Mouse (Mus musculus): ENCODE results near the gene Cdc14b.
"Not testable (repeated sequence)": the region's sequence is repeated elsewhere in the genome, so short reads cannot be mapped to it uniquely, and the experiment has no call there.

Gene Cdc14b

DNA sequence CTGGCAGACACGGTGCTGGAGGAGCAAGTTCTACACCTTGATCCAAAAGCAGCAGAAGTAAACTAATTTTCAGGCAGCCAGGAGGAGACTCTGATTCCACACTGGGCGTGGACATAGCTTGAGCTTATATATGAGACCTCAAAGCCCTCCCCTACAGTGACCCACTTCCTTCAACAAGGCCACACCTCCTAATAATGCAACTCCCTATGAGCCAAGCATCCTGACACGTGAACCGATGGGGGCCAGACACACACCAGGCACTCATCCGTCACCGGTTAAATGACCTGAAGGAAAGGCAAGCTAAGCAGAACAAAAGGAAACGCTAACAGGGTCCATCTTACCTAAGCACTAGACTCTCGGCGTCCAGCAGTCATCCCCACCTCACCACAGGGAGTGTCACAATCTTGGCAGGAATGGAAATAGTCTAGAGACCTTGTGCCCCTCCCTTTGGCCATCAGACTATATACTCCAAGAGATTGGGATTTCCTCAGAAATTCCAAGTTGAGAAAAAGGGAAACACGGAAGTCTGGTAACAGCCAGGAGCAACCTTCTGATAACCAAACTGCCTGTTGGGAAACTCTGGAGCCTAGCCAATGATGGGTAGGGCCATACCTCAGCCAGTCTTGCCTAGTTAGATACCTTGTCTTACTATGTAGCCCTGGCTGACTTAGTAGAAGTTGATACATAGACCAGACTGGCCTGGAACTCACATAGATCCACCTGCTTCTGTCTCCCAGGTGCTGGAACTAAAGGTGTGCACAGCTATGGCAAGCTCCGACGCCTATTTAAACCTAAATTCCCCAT is 17.9 kb downstream of the Cdc14b start:
- DNase-seq (ENCODE audit: low read depth, low spot score), result no peak
- H3K36me3 ChIP-seq (ENCODE audit: control insufficient read depth, insufficient read depth, low read length, poor library complexity, severe bottlenecking), result no peaks in the 10 kb centered on the region
- H3K27me3 ChIP-seq (ENCODE audit: control insufficient read depth, insufficient read depth, low read length, poor library complexity, severe bottlenecking), result no peaks in the 10 kb centered on the region

DNA sequence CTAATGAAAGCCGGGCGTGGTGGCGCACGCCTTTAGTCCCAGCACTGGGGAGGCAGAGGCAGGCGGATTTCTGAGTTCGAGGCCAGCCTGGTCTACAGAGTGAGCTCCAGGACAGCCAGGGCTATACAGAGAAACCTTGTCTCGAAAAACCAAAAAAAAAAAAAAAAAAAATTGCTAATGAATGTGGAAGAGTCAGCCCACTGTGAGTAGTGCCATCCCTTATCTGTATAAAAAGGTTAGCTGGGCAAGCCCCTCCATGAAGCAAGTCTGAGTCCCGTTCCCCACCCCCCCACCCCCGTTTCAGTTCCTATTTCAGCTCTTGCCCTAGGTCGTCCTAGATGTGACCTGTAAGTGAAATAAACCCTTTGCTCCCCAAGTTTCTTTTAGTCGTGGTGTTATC is 20.9 kb downstream of the Cdc14b start:
- H3K36me3 ChIP-seq (ENCODE audit: control insufficient read depth, insufficient read depth, low read length, poor library complexity, severe bottlenecking); H3K27me3 ChIP-seq (ENCODE audit: control insufficient read depth, insufficient read depth, low read length, poor library complexity, severe bottlenecking); DNase-seq (ENCODE audit: low read depth, low spot score): not testable (repeated sequence)

DNA sequence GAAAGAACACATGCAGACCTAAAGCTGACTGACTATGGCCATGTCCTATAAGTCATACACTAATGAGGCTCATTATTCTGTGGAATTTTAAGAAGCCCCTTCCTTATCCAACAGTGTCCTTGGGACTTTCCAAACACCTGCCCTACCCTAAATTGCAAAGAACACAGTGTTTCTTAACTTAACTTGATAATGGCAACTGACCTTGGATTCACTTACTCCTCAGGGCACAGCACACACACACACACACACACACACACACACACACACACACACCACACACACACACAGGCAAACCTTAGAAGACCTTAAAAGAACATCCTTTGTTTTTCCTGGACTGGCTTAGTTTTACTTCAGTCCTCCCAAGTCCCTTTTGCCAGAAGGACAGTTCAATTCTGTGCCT is 21.4 kb downstream of the Cdc14b start:
- H3K27me3 ChIP-seq (ENCODE audit: control insufficient read depth, insufficient read depth, low read length, poor library complexity, severe bottlenecking), result no peaks in the 10 kb centered on the region
- no peak for DNase-seq (ENCODE audit: low read depth, low spot score)
- no peaks in the 10 kb centered on the region for H3K36me3 ChIP-seq (ENCODE audit: control insufficient read depth, insufficient read depth, low read length, poor library complexity, severe bottlenecking)

DNA sequence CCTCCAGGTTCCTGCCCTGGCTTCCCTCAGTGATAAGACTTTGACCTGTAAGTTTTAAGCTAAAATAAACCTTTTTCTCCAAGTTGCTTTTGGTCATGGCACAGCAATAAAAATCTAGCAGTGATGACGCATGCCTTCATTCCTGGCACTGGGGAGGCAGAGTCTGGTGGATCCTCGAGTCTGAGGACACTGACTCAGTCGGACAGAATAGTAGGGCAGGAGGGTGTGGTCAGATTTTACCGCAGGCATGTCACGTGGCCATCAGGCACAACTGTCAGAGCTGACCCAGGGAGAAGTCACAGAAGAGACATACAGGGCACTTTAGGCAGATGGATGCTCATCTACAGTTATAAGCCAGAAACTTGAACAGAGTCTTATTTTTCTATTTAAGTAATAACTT is 22.9 kb downstream of the Cdc14b start:
- no peaks in the 10 kb centered on the region for H3K27me3 ChIP-seq (ENCODE audit: control insufficient read depth, insufficient read depth, low read length, poor library complexity, severe bottlenecking)
- no peak for DNase-seq (ENCODE audit: low read depth, low spot score)
- H3K36me3 ChIP-seq (ENCODE audit: control insufficient read depth, insufficient read depth, low read length, poor library complexity, severe bottlenecking), result no peaks in the 10 kb centered on the region

DNA sequence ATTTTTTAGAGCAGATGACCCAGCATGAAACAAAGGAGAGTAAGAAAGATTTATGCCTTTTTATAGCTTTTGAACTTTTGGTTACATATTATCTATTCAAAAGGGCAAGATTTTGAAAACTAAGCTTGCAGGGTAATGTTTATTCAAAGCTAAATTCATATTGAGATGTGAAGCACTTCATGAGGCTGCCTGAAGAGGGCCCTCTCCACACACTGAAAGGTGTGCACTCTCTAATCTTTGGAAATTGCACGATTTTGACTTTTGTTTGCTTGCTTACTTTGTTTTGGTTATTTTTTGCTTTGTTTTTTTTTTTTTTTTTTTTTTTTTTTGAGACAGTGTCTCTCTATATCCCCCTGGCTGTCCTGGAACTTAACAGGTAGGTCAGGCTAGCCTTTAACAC is 24.7 kb downstream of the Cdc14b start:
- Histone ChIP-seq H3K36me3 (ENCODE audit: control insufficient read depth, insufficient read depth, low read length, poor library complexity, severe bottlenecking) (no peaks in the 10 kb centered on the region), H3K27me3 (ENCODE audit: control insufficient read depth, insufficient read depth, low read length, poor library complexity, severe bottlenecking) (no peaks in the 10 kb centered on the region)
- peak; percentile 60 for DNase-seq (ENCODE audit: low read depth, low spot score)

DNA sequence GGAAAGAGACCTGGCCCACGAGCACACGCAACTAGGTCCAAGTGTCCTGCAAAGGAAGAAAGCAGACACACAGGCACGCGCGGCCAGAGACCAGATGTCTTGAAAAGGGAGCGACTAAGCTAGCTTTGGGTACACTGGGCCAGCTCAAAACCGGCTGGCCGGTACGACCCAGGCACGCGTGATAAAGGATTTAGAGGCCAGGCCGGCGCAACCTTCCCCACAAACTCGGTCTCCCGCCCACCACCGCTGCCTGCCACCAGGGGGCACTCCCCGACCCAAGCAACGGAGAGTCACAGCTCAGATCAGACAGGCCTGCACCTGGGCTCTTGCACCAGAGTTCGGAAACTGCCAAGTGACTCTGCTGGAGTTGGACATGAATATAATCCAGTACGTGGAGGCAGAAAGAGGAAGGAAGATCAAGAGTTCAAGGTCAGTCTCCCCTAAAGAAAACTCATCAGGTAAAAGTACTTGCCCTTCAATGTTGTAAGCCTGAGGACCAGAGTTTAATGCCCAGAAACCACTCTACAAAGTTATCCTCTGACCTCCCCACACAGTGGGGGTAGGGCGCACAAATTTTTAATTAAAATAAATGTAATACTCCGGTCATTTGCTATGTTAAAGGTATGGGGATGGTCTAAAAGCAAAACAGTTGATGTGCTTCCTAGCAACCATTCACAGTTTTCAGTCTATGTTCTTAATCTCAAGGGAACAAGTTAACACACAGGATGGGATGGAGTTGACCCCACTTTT is 26.1 kb downstream of the Cdc14b start:
- H3K27me3 ChIP-seq (ENCODE audit: control insufficient read depth, insufficient read depth, low read length, poor library complexity, severe bottlenecking), result no peaks in the 10 kb centered on the region
- peak; percentile 88 for DNase-seq (ENCODE audit: low read depth, low spot score)
- peaks cover 2% of the 10 kb centered on the region; the same call in 1 of the 2 replicates for H3K36me3 ChIP-seq (ENCODE audit: control insufficient read depth, insufficient read depth, low read length, poor library complexity, severe bottlenecking)

DNA sequence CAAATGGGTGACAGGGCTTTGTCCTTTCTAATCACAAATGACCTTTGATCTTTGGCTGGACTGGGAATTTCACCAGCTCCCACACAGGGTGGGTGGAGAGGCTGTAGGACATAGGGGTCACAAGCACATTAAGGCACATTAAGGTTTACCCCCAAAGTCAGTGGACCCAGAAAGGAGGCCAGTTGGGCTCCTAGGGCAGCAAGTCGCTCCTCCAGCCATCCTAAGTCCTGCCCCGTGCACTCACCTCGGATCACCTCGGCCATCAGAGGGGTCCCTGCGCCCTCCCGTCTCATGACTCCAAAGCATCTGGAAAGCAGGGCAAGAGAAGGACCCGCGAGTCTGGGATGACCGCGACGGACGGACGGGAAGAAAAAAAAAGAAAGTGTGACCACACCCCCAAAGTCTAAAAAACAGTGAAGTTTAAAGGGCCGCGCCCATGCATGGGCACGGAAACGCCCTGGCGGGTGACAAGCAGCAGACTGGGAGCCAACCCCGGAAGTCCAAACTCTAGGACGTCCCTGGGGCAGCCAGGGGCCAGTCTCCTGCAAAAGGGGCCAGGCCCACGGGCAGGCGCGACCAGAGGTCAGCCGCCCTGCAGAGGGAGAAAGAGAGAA is 26.8 kb downstream of the Cdc14b start:
- Histone ChIP-seq H3K27me3 (ENCODE audit: control insufficient read depth, insufficient read depth, low read length, poor library complexity, severe bottlenecking) (no peaks in the 10 kb centered on the region), H3K36me3 (ENCODE audit: control insufficient read depth, insufficient read depth, low read length, poor library complexity, severe bottlenecking) (peaks cover 2% of the 10 kb centered on the region; the same call in 1 of the 2 replicates)
- peak; percentile 68 for DNase-seq (ENCODE audit: low read depth, low spot score)

DNA sequence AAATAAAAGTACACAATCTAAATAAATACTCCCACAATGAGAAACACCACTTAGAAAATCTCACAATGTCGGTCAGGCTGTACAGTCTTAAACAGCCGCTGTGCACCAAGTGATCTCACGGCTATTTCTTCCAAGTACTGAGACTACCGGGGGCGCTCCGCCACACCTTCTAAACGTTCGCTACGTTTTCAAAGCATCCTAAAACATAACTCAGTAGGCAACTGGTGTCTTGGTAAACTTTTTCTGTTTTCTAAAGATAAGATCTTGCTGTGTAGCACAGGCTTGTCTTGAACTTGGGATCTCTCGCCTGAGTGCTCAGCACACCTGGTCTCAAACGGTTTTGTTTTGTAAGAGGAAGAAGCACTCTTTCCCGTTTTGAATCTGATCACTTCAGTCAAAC is 29.0 kb downstream of the Cdc14b start:
- H3K36me3 ChIP-seq (ENCODE audit: control insufficient read depth, insufficient read depth, low read length, poor library complexity, severe bottlenecking), result peaks cover 2% of the 10 kb centered on the region; the same call in 1 of the 2 replicates
- DNase-seq (ENCODE audit: low read depth, low spot score), result no peak

DNA sequence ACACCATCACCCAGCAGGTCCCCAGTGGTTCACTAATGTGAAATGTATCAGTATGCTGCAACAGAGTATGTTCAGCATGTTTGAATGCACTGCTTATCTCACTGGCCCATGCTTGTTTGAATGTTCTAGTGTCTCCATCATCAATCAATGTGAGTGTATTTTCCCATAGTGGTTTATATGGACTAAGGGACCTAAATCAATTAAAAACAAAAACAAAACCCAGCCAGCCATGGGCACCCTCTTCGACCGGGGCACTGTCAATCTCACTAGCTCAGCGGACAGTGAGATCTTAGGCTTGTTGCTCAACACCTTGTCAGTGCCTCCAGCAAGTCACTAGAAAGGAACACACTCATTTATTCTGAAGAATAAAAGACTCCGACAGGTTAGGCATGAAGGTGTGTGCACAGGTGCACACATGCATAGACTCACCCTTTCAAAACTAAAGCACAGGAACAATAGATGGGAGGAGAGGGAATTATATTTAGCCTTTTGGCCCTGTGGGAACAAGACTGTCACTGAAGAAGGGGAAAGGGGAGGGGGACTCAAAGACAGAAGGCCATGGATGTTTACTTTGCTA is 30.3 kb downstream of the Cdc14b start:
- DNase-seq (ENCODE audit: low read depth, low spot score), result no peak
- H3K27me3 ChIP-seq (ENCODE audit: control insufficient read depth, insufficient read depth, low read length, poor library complexity, severe bottlenecking), result no peaks in the 10 kb centered on the region
- peaks cover 2% of the 10 kb centered on the region; the same call in 1 of the 2 replicates for H3K36me3 ChIP-seq (ENCODE audit: control insufficient read depth, insufficient read depth, low read length, poor library complexity, severe bottlenecking)

More for the DNA sequence above, 29.0 kb downstream of the Cdc14b start:
- no peaks in the 10 kb centered on the region for H3K27me3 ChIP-seq (ENCODE audit: control insufficient read depth, insufficient read depth, low read length, poor library complexity, severe bottlenecking)

DNA sequence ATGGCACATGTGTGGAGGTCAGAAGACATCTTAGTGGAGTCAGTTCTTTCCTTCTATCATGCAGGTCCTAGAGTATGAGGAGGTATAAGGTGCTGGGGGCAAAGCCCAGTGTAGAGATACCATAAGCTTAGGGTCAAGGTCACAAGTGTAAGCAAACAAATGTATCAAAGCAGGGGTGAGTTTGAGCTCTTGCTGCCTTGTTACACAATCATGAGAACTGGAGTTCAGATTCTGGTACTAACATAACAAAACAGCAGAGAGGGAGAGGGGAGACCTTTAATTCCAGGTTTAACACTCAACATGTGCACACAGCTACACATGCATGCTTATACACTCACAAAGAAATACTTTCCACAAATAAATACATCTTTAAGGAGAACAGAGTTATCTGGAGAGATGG is 32.4 kb downstream of the Cdc14b start:
- Histone ChIP-seq H3K27me3 (ENCODE audit: control insufficient read depth, insufficient read depth, low read length, poor library complexity, severe bottlenecking) (no peaks in the 10 kb centered on the region), H3K36me3 (ENCODE audit: control insufficient read depth, insufficient read depth, low read length, poor library complexity, severe bottlenecking) (peaks cover 2% of the 10 kb centered on the region; the same call in 1 of the 2 replicates)
- DNase-seq (ENCODE audit: low read depth, low spot score), result no peak

DNA sequence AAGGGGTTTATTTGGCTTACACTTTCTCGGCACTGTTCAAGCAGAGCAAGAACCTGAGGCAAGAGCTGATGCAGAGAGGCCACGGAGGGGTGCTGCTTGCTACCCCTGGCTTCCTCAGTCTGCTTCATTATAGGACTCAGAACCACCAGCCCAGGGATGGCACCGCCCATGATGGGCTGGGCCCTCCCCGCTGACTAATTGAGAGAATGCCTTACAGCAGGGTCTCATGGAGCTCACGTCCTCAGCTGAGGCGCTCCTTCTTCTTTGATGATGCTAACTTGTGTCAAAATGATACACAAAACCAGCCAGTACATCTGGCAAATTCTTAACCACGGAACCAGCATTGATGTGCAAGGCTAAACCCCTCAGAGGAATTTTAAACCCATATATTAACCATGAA is 34.5 kb downstream of the Cdc14b start:
- Histone ChIP-seq H3K27me3 (ENCODE audit: control insufficient read depth, insufficient read depth, low read length, poor library complexity, severe bottlenecking) (no peaks in the 10 kb centered on the region), H3K36me3 (ENCODE audit: control insufficient read depth, insufficient read depth, low read length, poor library complexity, severe bottlenecking) (peaks cover 2% of the 10 kb centered on the region; the same call in 1 of the 2 replicates)
- no peak for DNase-seq (ENCODE audit: low read depth, low spot score)

DNA sequence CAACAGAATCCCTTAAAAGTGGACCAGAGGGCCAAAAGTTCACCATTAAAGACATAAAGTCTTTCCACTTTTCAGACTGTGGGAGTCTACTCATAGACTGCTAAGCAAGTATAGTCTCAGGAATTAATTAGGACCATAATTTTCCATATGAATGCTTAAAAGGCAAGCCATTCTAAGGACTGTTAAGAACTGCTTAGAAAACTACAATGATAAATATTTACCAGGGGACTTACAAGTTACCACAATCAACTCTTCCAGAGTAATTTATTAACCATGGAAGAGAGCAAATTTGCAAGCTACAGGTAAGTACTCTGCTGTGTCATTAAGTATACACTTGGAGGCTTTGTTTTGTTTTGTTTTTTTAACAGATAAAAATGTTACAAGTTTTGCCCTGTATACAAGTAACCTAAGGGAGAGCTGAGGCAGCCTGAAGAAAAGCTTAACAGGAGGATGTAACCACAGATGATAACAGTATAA is 37.4 kb downstream of the Cdc14b start:
- H3K27me3 ChIP-seq (ENCODE audit: control insufficient read depth, insufficient read depth, low read length, poor library complexity, severe bottlenecking), result no peaks in the 10 kb centered on the region
- H3K36me3 ChIP-seq (ENCODE audit: control insufficient read depth, insufficient read depth, low read length, poor library complexity, severe bottlenecking), result no peaks in the 10 kb centered on the region
- no peak for DNase-seq (ENCODE audit: low read depth, low spot score)

DNA sequence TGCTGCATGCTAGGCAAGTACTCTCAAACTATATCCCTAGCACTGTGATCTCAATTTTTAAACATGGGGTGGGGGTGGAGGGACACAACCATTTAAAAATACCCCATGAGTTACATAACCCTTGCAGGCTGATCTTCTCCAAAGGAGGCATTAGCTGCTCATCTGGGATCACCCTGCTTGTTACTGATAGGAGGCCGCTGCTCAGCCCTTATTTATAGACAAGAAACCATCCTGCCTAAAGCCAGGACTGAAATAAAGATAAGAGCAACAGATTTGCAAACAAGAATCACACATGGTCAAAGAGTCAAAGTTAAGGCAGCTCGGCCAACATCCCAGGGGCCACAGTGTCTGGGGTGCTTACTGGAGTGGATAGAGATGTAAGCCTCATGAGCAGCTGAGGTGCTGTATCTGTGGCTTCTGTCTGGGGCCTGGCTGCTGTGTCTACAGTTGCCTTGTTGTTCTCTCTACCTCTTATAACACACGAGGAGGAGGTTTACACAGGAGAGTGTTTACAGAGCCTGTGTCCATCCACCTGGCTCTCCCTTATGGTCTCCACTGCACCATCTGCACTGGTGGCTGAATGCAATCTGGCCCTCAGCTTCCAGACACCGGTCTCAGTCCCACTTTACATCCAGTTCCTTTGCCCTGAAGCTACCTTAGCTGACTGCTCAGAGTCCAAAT is 38.0 kb downstream of the Cdc14b start:
- H3K27me3 ChIP-seq (ENCODE audit: control insufficient read depth, insufficient read depth, low read length, poor library complexity, severe bottlenecking), result no peaks in the 10 kb centered on the region
- no peaks in the 10 kb centered on the region for H3K36me3 ChIP-seq (ENCODE audit: control insufficient read depth, insufficient read depth, low read length, poor library complexity, severe bottlenecking)
- no peak for DNase-seq (ENCODE audit: low read depth, low spot score)

DNA sequence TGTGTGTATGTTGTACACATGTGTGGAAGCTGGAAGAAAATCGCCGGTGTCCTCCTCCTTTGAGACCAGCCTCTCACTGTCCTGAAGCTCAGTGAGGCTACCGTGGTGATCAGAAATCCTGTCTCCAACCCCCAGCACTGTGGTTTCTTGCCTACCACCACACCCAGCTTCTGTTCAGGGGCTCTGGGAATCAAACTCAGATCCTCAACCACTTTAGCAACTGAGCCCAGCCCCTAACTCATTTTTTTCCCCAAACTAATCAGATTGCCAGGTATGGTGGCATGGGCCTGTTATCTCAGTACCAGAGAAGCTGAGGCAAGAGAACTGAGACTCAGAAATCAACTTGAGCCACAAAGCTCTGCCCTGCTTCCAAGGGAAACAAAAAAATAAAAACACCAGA is 39.3 kb downstream of the Cdc14b start:
- no peaks in the 10 kb centered on the region for H3K36me3 ChIP-seq (ENCODE audit: control insufficient read depth, insufficient read depth, low read length, poor library complexity, severe bottlenecking)
- no peak for DNase-seq (ENCODE audit: low read depth, low spot score)
- no peaks in the 10 kb centered on the region for H3K27me3 ChIP-seq (ENCODE audit: control insufficient read depth, insufficient read depth, low read length, poor library complexity, severe bottlenecking)

All from splenic B cell, adult 2 months (primary cell).